ENCODE assay signal across 10 mouse cellular contexts in the genomic region with DNA sequence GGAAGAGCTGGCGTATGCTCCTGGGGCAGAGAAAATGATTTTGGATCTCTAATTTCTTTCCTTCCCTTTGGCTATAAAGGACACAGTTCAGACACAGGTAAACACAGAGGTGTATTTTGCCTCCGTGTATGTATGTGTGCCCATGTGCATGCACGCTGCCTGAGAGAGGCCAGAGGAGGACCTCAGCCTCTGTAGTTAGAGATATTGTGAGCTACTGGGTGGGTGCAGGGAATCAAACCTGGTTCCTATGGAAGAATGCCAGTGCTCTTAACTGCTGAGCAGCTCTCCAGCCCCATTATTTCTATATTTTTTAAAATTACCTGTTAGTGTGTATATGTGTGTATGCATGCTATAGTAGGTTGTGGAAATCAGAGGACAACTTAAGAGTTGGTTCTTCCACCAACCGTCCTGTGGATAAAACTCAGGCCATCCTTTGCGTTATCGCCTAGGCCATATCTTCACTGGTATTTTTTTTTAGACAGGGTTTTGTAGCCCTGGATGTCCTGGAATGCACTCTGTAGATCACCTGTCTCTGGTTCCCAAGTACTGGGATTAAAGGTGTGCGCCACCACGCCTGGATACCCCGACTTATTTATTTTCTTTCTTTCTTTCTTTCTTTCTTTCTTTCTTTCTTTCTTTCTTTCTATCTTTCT. TPM values are rescaled to one million over a fixed set of nuclear protein-coding genes. Genes with fewer than 3 reads are reported as not detected.
DNase-seq lines count a peak whose midpoint lies in the region; ATAC-seq lines count a peak whose summit lies in the region.
"Had no signal": no experiment of that assay in that cellular context is flagged by ENCODE, and none has a peak within 500 bp of the region (broad histone marks: within the 10 kb centered on the region; RNA-seq: fewer than 3 reads in every experiment).

No protein-coding gene starts in this region.

- H3K27ac ChIP-seq in heart, embryonic 14.5 days (replicated peaks in 1 of 2; ENCODE audit: control insufficient read depth in 1 of 2, insufficient read depth in 1 of 2, low read depth in 2 of 2, low read length in 2 of 2): no peak overlapping the region
- no peak overlapping the region for H3K27ac ChIP-seq in brown adipose tissue, adult 24 weeks (replicated peaks; ENCODE audit: low read depth, low read length)
- H3K27ac ChIP-seq in hindbrain, embryonic 15.5 days (replicated peaks): no peak overlapping the region
- no peak overlapping the region for H3K27ac ChIP-seq in midbrain, embryonic 12.5 days (replicated peaks)

- H3K9ac ChIP-seq in heart, embryonic 14.5 days (ENCODE audit: low read length): peak overlapping the region; percentile 89
- H3K9ac ChIP-seq in hindbrain, embryonic 15.5 days: peak overlapping the region; percentile 91
- H3K9ac ChIP-seq in midbrain, embryonic 12.5 days (replicated peaks): peak overlapping the region; percentile 96

- H3K36me3 ChIP-seq in heart, embryonic 14.5 days (ENCODE audit: control insufficient read depth, insufficient read depth, low read length): peaks cover 22% of the 10 kb centered on the region
- H3K36me3 ChIP-seq in hindbrain, embryonic 15.5 days: no peaks in the 10 kb centered on the region
- peaks cover 18% of the 10 kb centered on the region for H3K36me3 ChIP-seq in midbrain, embryonic 12.5 days

- H3K9me3 ChIP-seq in heart, embryonic 14.5 days (ENCODE audit: control insufficient read depth, low read length): no peaks in the 10 kb centered on the region
- no peaks in the 10 kb centered on the region for H3K9me3 ChIP-seq in hindbrain, embryonic 15.5 days
- H3K9me3 ChIP-seq in midbrain, embryonic 12.5 days: no peaks in the 10 kb centered on the region

- H3K27me3 ChIP-seq in heart, embryonic 14.5 days (ENCODE audit: control insufficient read depth, insufficient read depth, low read length): no peaks in the 10 kb centered on the region
- H3K27me3 ChIP-seq in hindbrain, embryonic 15.5 days: no peaks in the 10 kb centered on the region
- H3K27me3 ChIP-seq in midbrain, embryonic 12.5 days: 0 out of 2 replicates have a peak, but pooled peaks cover 5% of the 10 kb centered on the region
- H3K27me3 ChIP-seq: Patski had no signal

- 69% methylated on average over 9 of the region's 9 CpGs for WGBS in heart, embryonic 14.5 days
- 75% methylated on average over 9 of the region's 9 CpGs for WGBS in hindbrain, embryonic 15.5 days
- whole genome bisulfite sequencing in midbrain, embryonic 12.5 days: 72% methylated on average over 9 of the region's 9 CpGs

- intact Hi-C loops in heart, postnatal 10 days (cut with DNase I): no loop called here

- H3K4me3 ChIP-seq in heart, embryonic 14.5 days (ENCODE audit: control insufficient read depth in 1 of 2, insufficient read depth in 1 of 2, low read depth in 1 of 2, low read length in 2 of 2): peak overlapping the region; percentile 67 to 96; a peak in 3 of 4 replicates
- peak overlapping the region; percentile 74 for H3K4me3 ChIP-seq in brown adipose tissue, adult 24 weeks (ENCODE audit: insufficient read depth, low read depth, low read length)
- H3K4me3 ChIP-seq in hindbrain, embryonic 15.5 days: peak overlapping the region; percentile 100
- H3K4me3 ChIP-seq in midbrain, embryonic 12.5 days: peak overlapping the region; percentile 98

- no peak for ATAC-seq in heart, embryonic 14.5 days (ENCODE audit: insufficient number of reproducible peaks, insufficient read depth, low FRiP score, low read depth)
- no peak for ATAC-seq in hindbrain, embryonic 15.5 days (ENCODE audit: low FRiP score, low read depth)
- ATAC-seq in midbrain, embryonic 12.5 days (ENCODE audit: low FRiP score, low read depth): no peak

- peak overlapping the region; percentile 80 for H3K4me2 ChIP-seq in heart, embryonic 14.5 days (ENCODE audit: low read length)
- peak overlapping the region; percentile 87 for H3K4me2 ChIP-seq in hindbrain, embryonic 15.5 days
- peak overlapping the region; percentile 77 for H3K4me2 ChIP-seq in midbrain, embryonic 12.5 days (replicated peaks)

- no peak for DNase-seq in heart, postnatal 10 days
- DNase-seq in layer of hippocampus, adult 9-11 months: no peak
- no peak for DNase-seq in thymus, adult 18-20 months
- no peak for DNase-seq in urinary bladder, postnatal 10 days (ENCODE audit: low spot score)

- peaks cover 2 to 14% of the 10 kb centered on the region in 2 experiments; a peak in 2 of 4 replicates for H3K4me1 ChIP-seq in heart, embryonic 14.5 days (ENCODE audit: control insufficient read depth in 2 of 2, insufficient read depth in 2 of 2, low read length in 2 of 2)
- no peaks in the 10 kb centered on the region for H3K4me1 ChIP-seq in brown adipose tissue, adult 24 weeks (ENCODE audit: control insufficient read depth, insufficient read depth, insufficient read length, low read length)
- peaks cover 18% of the 10 kb centered on the region for H3K4me1 ChIP-seq in hindbrain, embryonic 15.5 days (replicated peaks)
- H3K4me1 ChIP-seq in midbrain, embryonic 12.5 days: peaks cover 21% of the 10 kb centered on the region

RNA-seq across cellular contexts. Expression of gene Msh6, which starts 1.4 kb away (rescaled TPM):
- polyA plus RNA-seq in heart, embryonic 14.5 days (2014; fragmentation: Nextera tagmentation; extraction: Ambion mirVana): 27.0 and 29.8 TPM in 2 replicates
- 10 to 100 TPM; 10.2 to 15.1 TPM for total RNA-seq in heart, postnatal 10 days (2021)
- 6.8 and 9.3 TPM in 2 replicates for polyA plus RNA-seq in brown adipose tissue, adult 24 weeks (2012; ENCODE audit: insufficient read depth, insufficient read length, missing spikeins)
- polyA plus RNA-seq in hindbrain, embryonic 15.5 days (2015; fragmentation: Nextera tagmentation; extraction: Ambion mirVana): 29.6 and 31.8 TPM in 2 replicates
- 70.4 and 74.1 TPM in 2 replicates for polyA plus RNA-seq in midbrain, embryonic 12.5 days (2016; fragmentation: Nextera tagmentation; extraction: Ambion mirVana)

RNA-seq across cellular contexts. Expression of gene Rpl36-ps4, which starts 55.5 kb away (rescaled TPM):
- not detected in 2 replicates for polyA plus RNA-seq in heart, embryonic 14.5 days (2014; fragmentation: Nextera tagmentation; extraction: Ambion mirVana)
- total RNA-seq in heart, postnatal 10 days (2021): not detected
- polyA plus RNA-seq in brown adipose tissue, adult 24 weeks (2012; ENCODE audit: insufficient read depth, insufficient read length, missing spikeins): not detected in 2 replicates
- polyA plus RNA-seq in hindbrain, embryonic 15.5 days (2015; fragmentation: Nextera tagmentation; extraction: Ambion mirVana): not detected in 2 replicates
- not detected in 2 replicates for polyA plus RNA-seq in midbrain, embryonic 12.5 days (2016; fragmentation: Nextera tagmentation; extraction: Ambion mirVana)
- polyA plus RNA-seq: gonadal fat pad, adult 2 months; Patski had no signal
